Mouse (Mus musculus) embryo, embryonic 10.5 days (tissue): ENCODE results near the gene 1110008P14Rik.
A peak's percentile ranks its signal among the peaks of the same experiment; 100 is the strongest.

ENCODE experiments used
- DNase-seq: peaks from one replicate; pipeline ENCODE4 v3.0.0-alpha.2; 2015; ENCODE audit warnings: low spot score

1110008P14Rik gene

DNA sequence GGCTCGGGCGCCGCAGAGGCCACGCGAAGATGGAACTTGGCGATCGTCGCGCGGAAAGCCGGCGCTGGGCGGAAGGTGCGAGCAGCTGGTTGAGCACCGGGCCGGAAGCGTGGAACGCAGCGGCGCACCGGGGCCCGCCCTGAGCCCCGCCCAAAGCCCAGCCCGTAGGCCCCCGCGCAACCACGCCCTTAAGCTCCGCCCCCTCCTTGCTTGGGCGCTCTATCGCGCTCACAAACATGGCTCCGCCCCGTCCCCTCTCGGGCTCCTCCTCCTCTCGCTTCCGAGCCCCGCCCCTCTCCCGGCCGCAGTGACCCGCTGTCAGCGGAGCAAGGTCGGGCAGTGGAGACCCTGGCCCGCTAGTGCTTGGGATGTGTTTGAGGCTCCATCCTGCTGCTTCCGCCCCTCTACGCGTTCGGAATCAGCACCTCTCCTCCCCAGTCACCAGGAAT, at the start of gene 1110008P14Rik:
Gene 1110008P14Rik, minus strand, starts transcription at position 164 of the 449 bp plus-strand sequence.
- peak; percentile 98 for DNase-seq

- peak; percentile 96 for DNase-seq
These were observed 49.3 kb upstream of the 1110008P14Rik start for GRCm38 (mm10) chr2:32430701-32431676.

- no peak for DNase-seq
These were observed 47.6 kb upstream of the 1110008P14Rik start for GRCm38 (mm10) chr2:32429215-32429891.

- peak; percentile 36 for DNase-seq
These were observed 46.6 kb upstream of the 1110008P14Rik start for GRCm38 (mm10) chr2:32428262-32428722.

DNA sequence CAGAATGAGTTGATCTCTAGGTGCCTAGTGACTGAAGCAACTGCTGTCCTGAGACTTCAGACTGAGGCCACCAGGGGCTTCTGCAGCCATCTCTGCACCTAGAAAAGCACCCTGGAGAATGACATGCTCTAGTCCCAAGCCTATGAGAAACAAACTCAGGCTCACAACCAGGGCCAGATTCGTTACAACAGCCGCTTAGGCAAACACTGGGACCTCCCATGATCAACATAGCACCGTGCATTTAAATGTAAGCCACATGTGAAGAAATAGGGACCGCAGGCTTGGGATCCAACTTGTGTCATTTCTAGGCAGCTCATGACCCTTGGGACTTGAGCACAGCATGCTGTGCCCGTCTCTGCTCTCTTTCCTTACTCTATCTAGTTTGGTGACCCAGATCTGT, 46.0 kb upstream of the 1110008P14Rik start:
- no peak for DNase-seq

DNA sequence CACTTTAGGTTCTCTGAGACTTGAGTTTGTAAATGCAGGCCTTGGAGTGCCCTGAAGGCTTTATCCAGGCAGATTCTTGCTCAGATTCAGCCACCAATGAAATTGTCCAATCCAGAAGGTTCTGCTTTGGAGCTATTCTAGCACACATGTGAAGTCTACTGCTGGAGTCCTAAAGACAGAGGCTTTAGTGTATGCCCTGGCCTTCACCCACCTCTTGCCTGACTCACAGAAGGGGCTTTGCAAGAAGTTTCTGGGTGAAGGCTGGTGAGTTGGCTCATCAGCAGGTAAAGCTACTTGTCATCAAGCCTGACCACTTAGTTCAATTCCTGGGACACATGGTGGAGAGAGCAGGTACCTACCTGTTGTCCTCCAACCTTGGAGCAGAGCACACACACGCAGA, 44.4 kb upstream of the 1110008P14Rik start:
- DNase-seq, result no peak

GRCm38 (mm10) chr2:32425568-32425967, 43.8 kb upstream of the 1110008P14Rik start:
- no peak for DNase-seq

GRCm38 (mm10) chr2:32424796-32425195, 43.1 kb upstream of the 1110008P14Rik start:
- no peak for DNase-seq

GRCm38 (mm10) chr2:32423481-32424331, 42.0 kb upstream of the 1110008P14Rik start:
- peak; percentile 94 for DNase-seq

DNA sequence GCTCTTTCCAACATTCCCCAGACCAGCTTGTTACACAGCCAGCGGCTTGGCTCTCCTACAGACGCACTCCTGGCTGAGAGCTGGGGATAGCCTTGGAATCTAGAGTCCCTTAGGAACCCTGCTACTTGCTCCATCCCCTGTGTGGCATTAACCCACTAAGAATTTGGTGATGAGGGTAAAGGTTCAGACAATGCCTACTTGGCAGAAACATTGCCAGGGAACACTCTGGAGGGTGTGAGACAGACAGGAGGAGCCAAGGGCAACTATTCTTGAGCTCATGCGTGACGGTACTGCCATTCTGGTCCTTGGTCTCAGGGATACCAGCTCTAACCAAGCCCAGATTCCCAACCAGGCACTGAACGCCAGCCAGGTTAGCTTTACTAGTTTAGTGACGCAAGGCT, 40.1 kb upstream of the 1110008P14Rik start:
- no peak for DNase-seq

GRCm38 (mm10) chr2:32420647-32421046, 38.9 kb upstream of the 1110008P14Rik start:
- no peak for DNase-seq

DNA sequence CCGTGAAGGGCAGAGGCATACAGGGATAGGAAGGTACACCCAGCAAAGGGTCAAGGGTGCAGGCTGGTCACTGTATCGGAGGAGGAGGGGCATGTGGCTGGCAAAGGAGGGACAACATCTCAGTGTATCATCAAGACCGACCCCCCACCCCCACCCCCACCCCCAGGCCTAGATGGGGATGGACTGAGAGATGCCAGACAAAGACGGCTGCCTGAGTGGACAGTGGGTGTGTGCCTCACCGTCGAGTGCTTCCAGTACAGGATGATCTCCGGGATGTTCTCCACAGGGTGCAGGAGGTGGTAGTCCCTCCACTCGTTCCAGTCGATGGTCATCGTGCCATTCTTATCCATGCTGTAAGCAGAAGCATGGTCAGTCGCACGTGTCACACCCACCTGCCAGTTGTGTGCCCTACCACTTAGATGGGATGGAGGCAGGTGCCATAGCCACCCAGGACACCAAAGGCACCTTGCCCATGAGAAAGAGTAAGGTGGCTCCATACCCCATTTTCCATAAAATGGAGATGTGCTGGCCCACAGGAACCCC, 38.4 kb upstream of the 1110008P14Rik start:
- no peak for DNase-seq

DNA sequence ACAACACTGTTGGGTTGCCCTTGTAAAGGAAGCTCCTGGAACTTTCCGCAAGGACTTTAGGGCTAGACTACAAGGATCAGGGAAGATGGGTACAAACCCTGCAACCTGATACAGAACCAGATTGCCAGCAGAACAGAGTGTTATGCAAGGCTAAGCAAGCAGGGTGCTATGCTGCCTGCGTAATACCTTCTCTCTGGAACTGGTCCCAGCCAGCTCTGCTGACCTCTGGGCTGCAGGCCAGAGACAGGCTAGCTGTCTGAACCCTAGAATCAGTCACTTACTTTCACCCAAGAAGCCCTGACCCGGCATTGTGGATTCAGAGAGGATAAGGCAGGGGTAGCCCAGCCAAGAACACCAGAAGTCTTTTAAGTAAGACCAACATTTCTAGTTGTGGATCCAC, 37.6 kb upstream of the 1110008P14Rik start:
- no peak for DNase-seq

DNA sequence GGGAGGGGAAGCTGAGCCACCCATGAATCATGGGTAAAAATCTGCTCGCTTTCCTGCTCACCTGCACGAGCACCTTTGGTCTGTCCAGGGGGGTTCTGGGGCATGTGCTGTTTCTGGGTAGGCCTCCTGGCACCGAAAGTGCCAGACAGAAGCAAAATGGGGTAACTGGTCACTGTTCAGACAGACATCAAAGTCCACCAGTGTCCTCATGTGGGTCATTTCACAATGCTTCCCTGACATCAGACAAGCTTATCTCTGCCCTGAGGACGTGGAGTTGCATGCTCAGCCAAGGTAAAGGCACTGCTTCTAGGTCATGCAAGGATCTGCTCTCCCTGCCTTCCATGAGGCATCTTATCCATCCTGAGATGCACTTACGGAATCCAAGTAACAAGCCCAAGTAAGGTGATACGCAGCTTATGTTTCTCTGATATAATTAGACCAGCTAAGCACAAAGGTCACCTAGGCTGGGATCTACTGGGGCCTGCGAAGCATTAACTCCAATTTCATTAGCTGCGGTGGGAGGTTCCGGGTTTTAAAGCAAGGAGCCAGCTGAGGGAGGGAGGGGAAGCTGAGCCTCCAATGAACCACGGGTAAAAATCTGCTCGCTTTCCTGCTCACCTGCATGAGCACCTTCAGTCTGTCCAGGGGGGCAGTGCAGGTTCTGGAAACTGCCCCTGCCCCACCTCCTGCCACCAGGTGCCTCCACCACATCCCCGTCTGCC, 36.9 kb upstream of the 1110008P14Rik start:
- DNase-seq, result no peak

GRCm38 (mm10) chr2:32417486-32417885, 35.7 kb upstream of the 1110008P14Rik start:
- DNase-seq, result no peak

GRCm38 (mm10) chr2:32416556-32416955, 34.8 kb upstream of the 1110008P14Rik start:
- no peak for DNase-seq

DNA sequence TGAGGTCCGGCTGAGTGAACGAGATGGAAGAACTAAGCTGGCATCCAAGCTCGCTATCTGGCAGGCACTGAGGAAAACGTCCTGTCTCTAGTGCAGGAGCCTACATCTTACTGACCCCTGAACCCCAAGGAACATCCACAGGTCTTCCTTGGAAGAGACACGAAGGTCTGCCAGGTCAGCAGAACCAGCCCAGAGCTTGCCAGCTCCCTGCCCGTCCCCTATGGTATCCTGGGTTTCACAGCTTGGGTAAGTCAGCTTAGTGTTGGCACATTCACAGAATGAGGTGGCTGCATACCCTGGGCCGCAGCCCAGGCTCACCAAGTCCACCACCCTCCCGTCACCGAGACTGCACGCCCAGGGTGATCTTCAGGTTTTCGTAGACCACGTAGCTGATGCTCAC, 34.1 kb upstream of the 1110008P14Rik start:
- DNase-seq, result no peak

DNA sequence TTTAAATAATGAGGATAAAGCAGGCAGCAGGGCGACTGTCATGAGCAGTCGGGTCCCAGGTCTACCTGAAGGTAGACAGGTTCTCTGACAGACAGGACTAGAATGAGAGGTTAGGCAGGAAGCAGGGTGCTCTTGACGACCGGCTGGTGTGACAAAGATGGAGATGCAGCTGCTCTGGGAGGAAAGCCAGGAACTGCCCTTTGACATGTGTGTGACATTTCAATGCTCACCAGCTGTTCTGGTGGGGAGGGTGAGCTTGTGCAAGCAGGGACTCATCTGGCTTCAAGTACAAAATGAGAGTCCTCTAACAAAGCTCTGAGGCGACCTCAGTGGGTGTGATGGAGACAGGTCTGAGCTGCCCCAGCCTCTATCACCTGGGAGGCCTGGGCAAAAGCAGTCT, 32.2 kb upstream of the 1110008P14Rik start:
- DNase-seq, result peak; percentile 36

GRCm38 (mm10) chr2:32412742-32413531, 31.2 kb upstream of the 1110008P14Rik start:
- DNase-seq, result no peak

DNA sequence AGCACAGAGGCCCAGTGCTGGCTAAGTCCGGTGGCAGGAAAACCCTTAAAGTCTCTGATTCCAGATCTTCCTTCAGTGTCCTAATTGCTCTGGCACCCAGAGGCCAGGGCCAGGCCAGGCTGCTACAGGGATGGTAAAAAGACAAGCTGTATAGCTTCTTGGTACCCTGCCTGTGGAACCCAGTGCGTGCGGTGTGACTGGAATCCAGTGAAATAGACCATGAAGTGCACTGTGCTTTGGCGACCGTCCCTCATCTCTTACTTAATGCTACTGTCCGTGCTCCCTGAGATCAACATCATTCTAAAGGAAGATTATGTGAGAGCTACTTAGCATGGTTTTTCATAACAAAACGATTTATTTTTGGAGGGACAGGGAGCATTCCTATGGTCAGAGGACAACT, 29.7 kb upstream of the 1110008P14Rik start:
- DNase-seq, result no peak
